20 mouse cellular contexts compared by ENCODE assay signal in the genomic region with DNA sequence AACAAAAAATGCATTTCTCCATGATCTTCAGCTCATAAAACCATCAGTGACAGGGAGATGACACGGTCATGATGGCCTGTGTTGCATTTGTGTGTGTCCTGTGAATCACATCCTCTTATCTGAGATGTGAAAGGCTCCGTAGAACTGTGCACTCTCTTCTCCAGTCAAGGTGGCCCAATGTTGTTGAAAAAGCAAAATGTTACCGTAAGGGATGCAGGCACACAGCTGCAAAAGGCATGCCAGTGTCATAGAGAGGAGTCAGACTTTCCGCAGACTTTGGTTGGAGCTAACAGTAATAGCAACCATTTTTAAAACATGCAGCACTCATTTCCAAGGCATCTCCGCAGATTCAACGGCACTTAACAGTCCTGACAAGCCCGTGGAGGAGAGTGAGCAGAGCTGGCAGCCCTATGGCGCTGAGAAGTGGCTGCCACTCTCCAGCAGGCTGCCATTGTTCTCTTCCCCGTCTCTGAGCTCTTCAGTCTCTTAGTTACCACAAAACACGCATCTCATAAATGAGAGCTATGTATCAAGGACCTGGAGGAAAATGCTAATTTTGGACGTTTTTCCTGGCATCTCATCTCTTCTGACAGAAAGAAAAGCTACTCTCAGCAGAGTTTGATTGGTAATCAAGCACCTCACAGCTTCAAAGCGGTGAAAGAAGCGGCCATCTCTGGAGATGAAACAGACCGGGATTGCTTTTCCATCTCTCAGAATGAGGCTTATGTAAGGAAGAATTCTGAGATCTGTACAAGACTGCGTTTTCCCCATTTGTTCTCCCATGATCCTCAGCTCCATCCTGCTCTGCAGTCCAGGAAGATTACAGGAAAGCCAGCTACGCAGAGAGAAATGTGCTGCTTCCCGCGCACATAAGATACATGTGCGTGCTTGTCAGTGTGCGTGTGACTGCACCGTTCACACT. TPM values are rescaled to one million over a fixed set of nuclear protein-coding genes. Genes with fewer than 3 reads are reported as not detected.
DNase-seq lines count a peak whose midpoint lies in the region; ATAC-seq and TF ChIP-seq lines count a peak whose summit lies in the region.
"Had no signal": no experiment of that assay in that cellular context is flagged by ENCODE, and none has a peak within 500 bp of the region (broad histone marks: within the 10 kb centered on the region; RNA-seq: fewer than 3 reads in every experiment).

No protein-coding gene starts in this region.

- H3K9me3 ChIP-seq in forebrain, embryonic 13.5 days (replicated peaks): no peaks in the 10 kb centered on the region
- no peaks in the 10 kb centered on the region for H3K9me3 ChIP-seq in hindbrain, embryonic 10.5 days
- no peaks in the 10 kb centered on the region for H3K9me3 ChIP-seq in midbrain, embryonic 14.5 days (ENCODE audit: control insufficient read depth, low read length)

- H3K36me3 ChIP-seq in forebrain, embryonic 13.5 days (ENCODE audit: poor library complexity, severe bottlenecking): no peaks in the 10 kb centered on the region
- H3K36me3 ChIP-seq in hindbrain, embryonic 10.5 days: no peaks in the 10 kb centered on the region
- H3K36me3 ChIP-seq in midbrain, embryonic 14.5 days (ENCODE audit: control insufficient read depth, insufficient read depth, low read length): no peaks in the 10 kb centered on the region

- peak in 1 of 2 experiments; percentile 20 for DNase-seq in layer of hippocampus, adult 2 months (ENCODE audit: low spot score in 2 of 2)
- DNase-seq in layer of hippocampus, adult 9-11 months: no peak
- peak; percentile 16 for DNase-seq in hindbrain, embryonic 10.5 days (ENCODE audit: low spot score)
- peak; percentile 74 for DNase-seq in midbrain, embryonic 14.5 days
- DNase-seq: kidney, postnatal 14 days; right cerebral cortex, postnatal 25 days had no signal

- no peak for TF ChIP-seq CTCF in layer of hippocampus, adult 2 months (conservative IDR thresholded peaks at IDR 0.05)

- 54% methylated on average over 21 of the region's 21 CpGs for WGBS in forebrain, embryonic 13.5 days
- WGBS in hindbrain, embryonic 10.5 days: 72% methylated on average over 21 of the region's 21 CpGs
- WGBS in midbrain, embryonic 14.5 days: 35% methylated on average over 21 of the region's 21 CpGs

- peak overlapping the region; percentile 44 for H3K4me2 ChIP-seq in forebrain, embryonic 13.5 days
- H3K4me2 ChIP-seq in midbrain, embryonic 14.5 days (ENCODE audit: low read length): peak overlapping the region; percentile 44

- H3K4me1 ChIP-seq in forebrain, embryonic 13.5 days: peaks cover 16% of the 10 kb centered on the region
- peaks cover 23% of the 10 kb centered on the region for H3K4me1 ChIP-seq in hindbrain, embryonic 10.5 days (replicated peaks)
- peaks cover 15% of the 10 kb centered on the region for H3K4me1 ChIP-seq in midbrain, embryonic 14.5 days (ENCODE audit: control insufficient read depth, insufficient read depth, low read length)

- H3K27me3 ChIP-seq in forebrain, embryonic 13.5 days: no peaks in the 10 kb centered on the region
- no peaks in the 10 kb centered on the region for H3K27me3 ChIP-seq in hindbrain, embryonic 10.5 days (ENCODE audit: insufficient read depth, poor library complexity, severe bottlenecking)
- H3K27me3 ChIP-seq in midbrain, embryonic 14.5 days (ENCODE audit: control insufficient read depth, insufficient read depth, low read length): no peaks in the 10 kb centered on the region
- H3K27me3 ChIP-seq: CH12.LX had no signal

- no peak overlapping the region for H3K9ac ChIP-seq in forebrain, embryonic 13.5 days
- H3K9ac ChIP-seq in midbrain, embryonic 14.5 days (replicated peaks; ENCODE audit: low read length): peak overlapping the region; percentile 30

- peak overlapping the region; percentile 21 for H3K27ac ChIP-seq in layer of hippocampus, adult 2 months
- peak overlapping the region; percentile 73 for H3K27ac ChIP-seq in forebrain, embryonic 13.5 days
- H3K27ac ChIP-seq in hindbrain, embryonic 10.5 days: peak overlapping the region; percentile 72
- peak overlapping the region; percentile 80 for H3K27ac ChIP-seq in midbrain, embryonic 14.5 days (replicated peaks; ENCODE audit: low read depth, low read length)
- H3K27ac ChIP-seq: macrophage had no signal

- peak; percentile 94 for ATAC-seq in forebrain, embryonic 13.5 days
- peak; percentile 79; the same call in 1 of the 2 replicates for ATAC-seq in midbrain, embryonic 14.5 days (ENCODE audit: low FRiP score, low TSS enrichment)
- no peak for ATAC-seq in erythroid progenitor cell, adult 5-6 weeks (replicated peaks; ENCODE audit: low FRiP score, poor library complexity, severe bottlenecking)
- ATAC-seq in monocyte, adult 5-6 weeks (replicated peaks; ENCODE audit: insufficient number of reproducible peaks, low FRiP score, low TSS enrichment, poor library complexity, severe bottlenecking): no peak
- ATAC-seq: inflammation-experienced regulatory T-cells, adult 6 months; Patski had no signal

- H3K4me3 ChIP-seq in layer of hippocampus, adult 2 months: peak overlapping the region; percentile 20; the same call in 1 of the 2 replicates
- no peak overlapping the region for H3K4me3 ChIP-seq in forebrain, embryonic 13.5 days
- H3K4me3 ChIP-seq in hindbrain, embryonic 10.5 days: no peak overlapping the region
- H3K4me3 ChIP-seq in midbrain, embryonic 14.5 days (replicated peaks; ENCODE audit: low read depth, low read length): no peak overlapping the region; the same call in 1 of the 2 replicates

RNA-seq across cellular contexts. Expression of a gene that starts 28.8 kb away (rescaled TPM):
- 1 to 10 TPM; 2.0 to 2.3 TPM for total RNA-seq in layer of hippocampus, adult 2 months (2021)
- polyA plus RNA-seq in forebrain, embryonic 13.5 days (2015; fragmentation: Nextera tagmentation; extraction: Ambion mirVana): 0.45 and 0.47 TPM in 2 replicates
- polyA plus RNA-seq in hindbrain, embryonic 10.5 days (2016; fragmentation: Nextera tagmentation; extraction: Ambion mirVana): 0.06 and 0.31 TPM in 2 replicates
- polyA plus RNA-seq in midbrain, embryonic 14.5 days (2014; fragmentation: Nextera tagmentation; extraction: Ambion mirVana): 0.76 and 1.3 TPM in 2 replicates
- not detected in 2 replicates for total RNA-seq in erythroid progenitor cell, adult 5-6 weeks (2015; ENCODE audit: low replicate concordance)
- total RNA-seq in erythroid progenitor cell, adult 5-6 weeks (2017; ENCODE audit: low replicate concordance): not detected in 2 replicates
- total RNA-seq in monocyte, adult 5-6 weeks (2017): not detected in 3 replicates
- total RNA-seq: common myeloid progenitor, adult 5-6 weeks had no signal
- polyA plus RNA-seq: inflammation-experienced regulatory T-cells, adult 6 months; liver, embryonic 16.5 days; macrophage; Patski had no signal

RNA-seq across cellular contexts. Expression of a gene that starts 30.2 kb away (rescaled TPM):
- total RNA-seq in layer of hippocampus, adult 2 months (2021): not detected
- polyA plus RNA-seq in forebrain, embryonic 13.5 days (2015; fragmentation: Nextera tagmentation; extraction: Ambion mirVana): not detected in 2 replicates
- not detected in 2 replicates for polyA plus RNA-seq in hindbrain, embryonic 10.5 days (2016; fragmentation: Nextera tagmentation; extraction: Ambion mirVana)
- polyA plus RNA-seq in midbrain, embryonic 14.5 days (2014; fragmentation: Nextera tagmentation; extraction: Ambion mirVana): 0.12 TPM in 1 of 2 replicates, not detected in the other
- not detected in 2 replicates for total RNA-seq in erythroid progenitor cell, adult 5-6 weeks (2015; ENCODE audit: low replicate concordance)
- total RNA-seq in erythroid progenitor cell, adult 5-6 weeks (2017; ENCODE audit: low replicate concordance): not detected in 2 replicates
- total RNA-seq in monocyte, adult 5-6 weeks (2017): 1.1 TPM in 1 of 3 replicates, not detected in the others
- total RNA-seq: adrenal gland, adult 18-20 months; CH12.LX; common myeloid progenitor, adult 5-6 weeks; gastrocnemius, postnatal 4 days; left cerebral cortex, postnatal 36 days had no signal
- polyA plus RNA-seq: inflammation-experienced regulatory T-cells, adult 6 months; liver, embryonic 16.5 days; macrophage; neural tube, embryonic 11.5 days; Patski; stomach, embryonic 16.5 days had no signal

Comparison
In these comparisons a context has a peak if more than half of its experiments do, and no peak if none do; other contexts are left out.
1. H3K27ac ChIP-seq: peak in every context shown above with its lines; median percentile 80 in midbrain, embryonic 14.5 days; 73 in forebrain, embryonic 13.5 days; 72 in hindbrain, embryonic 10.5 days; 21 in layer of hippocampus, adult 2 months.
2. ATAC-seq: peak in forebrain, embryonic 13.5 days (single experiment) and midbrain, embryonic 14.5 days (single experiment); none in erythroid progenitor cell, adult 5-6 weeks (single experiment) and monocyte, adult 5-6 weeks (single experiment).